Mouse (Mus musculus): ENCODE measurements around the gene Lypd6.

The Lypd6 gene

DNA sequence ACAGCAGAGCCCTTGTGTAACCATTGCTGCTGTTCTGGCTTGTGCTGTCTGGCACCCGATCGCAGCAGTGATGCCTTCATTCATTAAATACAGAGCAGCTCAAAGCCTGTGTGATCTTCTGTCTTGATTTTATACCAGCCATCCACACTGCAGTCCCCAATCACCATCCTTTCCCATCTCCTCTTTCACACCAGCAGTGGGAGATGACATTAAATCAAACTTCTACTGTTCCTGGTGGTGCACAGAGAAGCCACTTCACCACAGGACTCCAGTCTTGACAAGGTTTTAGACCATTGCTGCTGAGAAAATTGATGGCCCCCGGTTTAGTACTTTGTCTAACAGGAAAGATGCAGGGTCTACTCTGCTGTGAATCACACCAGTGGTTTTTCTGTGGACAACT lies 44.9 kb downstream of the Lypd6 start:
- DNase-seq: no peak

DNA sequence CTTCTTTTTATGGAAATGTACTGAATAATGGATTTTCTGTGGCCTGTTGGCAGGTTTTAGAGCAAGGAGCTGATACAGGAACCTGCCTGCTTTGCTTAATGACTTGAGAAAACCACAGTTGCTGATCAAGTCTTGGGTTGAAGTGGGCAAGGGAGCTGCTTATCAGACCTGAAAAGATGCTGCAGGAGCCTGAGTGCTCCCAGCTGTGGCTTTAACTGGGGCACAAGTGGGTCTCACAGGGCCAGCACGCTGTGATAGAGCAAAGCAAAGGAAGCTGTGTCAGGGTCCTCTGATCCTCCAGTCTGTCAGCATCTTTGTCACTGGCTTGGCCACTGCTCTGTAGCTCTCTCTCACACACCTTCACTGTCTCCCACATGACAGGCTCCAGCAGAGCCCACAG lies 45.4 kb downstream of the Lypd6 start:
- no peak for DNase-seq

DNA sequence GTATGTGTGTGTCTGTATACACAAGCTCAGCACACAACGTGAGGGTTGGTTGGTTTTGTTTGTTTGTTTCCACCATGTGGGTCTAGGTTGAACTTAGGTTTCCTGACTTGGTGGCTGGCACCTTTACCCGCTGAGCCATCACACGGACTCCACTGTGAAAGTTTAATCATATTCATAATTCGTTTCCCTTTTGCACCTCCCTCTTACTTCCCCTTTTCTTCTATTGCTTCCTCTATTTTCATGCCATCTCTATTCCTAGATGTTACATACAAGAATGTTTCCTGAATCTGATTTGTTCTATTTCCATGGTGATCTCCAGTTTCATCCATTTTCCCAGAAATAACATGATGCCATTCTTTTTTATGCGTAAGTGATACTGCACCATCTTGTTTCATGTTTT lies 46.2 kb downstream of the Lypd6 start:
- DNase-seq: no peak

DNA sequence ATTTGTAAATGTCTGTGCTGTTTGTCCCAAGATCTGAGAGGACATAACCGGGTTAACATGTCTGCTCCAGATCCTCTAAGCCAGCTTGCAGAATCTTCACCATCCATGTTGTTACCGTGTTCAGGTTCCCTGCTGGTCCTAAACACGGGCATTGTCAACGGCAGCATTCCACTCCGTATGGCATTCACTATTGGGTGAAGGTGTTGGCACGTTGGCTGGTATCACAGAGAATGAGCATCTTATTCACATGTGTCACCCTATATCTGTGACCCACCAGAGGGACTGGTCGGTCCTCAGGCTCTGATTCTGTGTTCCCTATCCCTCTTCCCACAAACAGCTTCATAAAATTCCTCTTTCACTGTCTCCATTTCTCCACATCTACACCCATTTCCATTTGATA lies 52.9 kb downstream of the Lypd6 start:
- no peak for DNase-seq

DNA sequence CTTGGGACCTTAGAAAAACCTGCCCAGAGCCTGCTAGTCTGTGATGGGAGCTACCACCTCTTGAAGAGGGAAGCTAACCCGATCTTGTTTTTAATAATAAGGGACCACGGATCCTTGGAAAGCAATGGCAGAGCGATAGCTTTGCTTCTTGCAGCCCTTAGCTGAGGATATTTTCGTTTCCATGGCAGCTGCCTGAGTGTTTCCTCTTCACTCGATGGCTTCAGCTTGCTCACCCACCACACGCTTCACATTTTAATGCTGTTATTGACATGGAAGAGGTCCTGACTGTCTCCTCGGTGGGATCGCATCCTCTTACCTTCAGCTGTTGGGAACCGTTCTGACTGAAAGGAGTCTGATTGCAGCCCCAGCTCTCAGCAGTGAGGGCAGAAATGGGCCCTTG lies 54.6 kb downstream of the Lypd6 start:
- DNase-seq: no peak

DNA sequence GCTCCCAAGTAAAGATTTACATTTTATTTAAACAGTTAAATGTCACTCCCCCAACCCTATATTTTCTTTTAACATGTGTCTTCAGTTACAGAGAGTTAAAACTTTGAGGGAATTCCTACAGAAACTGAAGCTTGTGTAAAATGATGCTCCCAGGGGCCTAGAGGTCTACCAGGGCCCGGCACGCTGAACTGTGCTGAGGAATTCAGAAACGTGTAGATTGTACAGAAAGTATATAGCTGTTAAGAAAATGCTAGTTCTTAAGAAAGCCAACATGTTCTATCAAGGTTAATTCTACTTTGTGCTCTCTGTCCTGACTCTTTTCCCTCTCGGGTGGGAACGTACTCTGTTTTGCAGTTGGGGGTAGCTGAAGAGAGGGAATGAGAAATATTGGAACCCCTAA lies 57.1 kb downstream of the Lypd6 start:
- no peak for DNase-seq

DNA sequence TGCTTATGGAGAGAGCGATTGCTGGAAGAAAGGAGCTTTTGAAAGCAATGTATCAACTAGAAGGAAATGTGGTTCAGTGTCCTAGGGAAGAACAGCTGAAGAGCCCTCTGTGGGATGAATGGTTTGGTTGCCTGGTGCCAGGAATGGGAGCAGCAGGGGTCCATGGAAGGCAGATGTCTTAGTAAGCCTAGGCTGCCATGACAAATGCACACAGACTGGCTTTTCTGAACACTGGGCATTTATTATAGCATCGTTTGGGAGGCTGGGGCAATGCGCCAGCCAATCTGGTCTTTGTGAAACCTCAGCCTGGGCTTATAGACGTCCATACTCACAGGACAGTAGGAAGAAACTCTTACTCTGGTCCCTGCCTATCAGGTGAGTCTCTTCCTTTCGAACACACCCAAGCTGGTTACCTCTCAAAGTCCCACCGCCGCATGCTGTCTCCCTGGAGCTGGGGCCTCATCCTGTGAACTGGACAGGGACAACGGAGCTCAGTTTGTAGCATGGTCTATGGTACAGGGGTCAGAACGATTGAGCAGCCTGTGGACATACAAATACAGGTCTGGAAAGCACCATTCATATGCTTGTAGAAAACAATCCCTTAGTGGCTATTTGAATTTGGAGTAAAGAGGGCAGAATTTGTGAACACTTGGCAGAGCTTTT lies 61.4 kb downstream of the Lypd6 start:
- no peak for DNase-seq

DNA sequence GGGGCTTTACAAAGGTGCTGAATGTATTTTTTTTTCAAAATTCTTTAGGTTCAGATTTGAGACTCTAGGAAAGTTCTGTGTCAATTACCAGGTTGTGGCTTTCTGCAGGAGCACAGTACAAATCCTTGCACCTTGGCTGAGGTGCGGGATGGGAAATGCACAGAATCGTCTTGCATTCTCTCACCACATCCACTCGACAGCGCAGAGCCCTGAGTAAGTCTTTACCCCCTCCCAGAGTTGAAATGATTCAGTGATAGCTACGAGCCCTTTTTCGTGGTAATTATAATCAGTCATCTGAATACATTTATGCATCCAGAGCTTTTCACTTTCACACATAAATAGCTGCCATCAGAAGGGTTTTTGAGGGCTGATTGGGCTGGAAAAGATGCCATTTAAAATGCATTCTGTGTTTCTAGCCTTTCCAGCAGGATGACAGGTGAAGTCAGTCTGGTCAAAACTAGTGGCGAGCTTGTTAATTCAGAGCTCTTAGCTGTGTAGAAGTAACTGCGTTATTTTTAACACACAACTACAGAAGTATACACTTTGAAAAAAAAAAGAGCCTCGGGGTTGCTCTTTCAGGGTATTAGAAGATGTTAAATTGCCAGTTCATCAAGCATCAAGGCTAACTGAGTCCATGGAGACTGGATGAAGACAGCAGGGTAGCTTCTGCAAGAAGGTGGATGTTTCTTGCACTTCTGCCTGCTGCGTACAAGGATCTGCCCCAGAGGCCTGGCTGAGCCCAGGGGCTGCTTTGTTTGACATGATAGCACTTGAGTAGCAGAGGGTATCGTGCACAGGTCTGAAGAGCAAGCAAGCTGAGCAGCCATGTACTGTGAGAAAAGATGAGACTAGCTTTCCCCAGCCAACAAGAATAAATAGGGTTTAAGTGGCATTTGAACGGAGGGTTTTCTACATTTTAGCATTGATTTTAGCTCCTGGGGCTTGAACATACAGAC lies 62.4 kb downstream of the Lypd6 start:
- no peak for DNase-seq

DNA sequence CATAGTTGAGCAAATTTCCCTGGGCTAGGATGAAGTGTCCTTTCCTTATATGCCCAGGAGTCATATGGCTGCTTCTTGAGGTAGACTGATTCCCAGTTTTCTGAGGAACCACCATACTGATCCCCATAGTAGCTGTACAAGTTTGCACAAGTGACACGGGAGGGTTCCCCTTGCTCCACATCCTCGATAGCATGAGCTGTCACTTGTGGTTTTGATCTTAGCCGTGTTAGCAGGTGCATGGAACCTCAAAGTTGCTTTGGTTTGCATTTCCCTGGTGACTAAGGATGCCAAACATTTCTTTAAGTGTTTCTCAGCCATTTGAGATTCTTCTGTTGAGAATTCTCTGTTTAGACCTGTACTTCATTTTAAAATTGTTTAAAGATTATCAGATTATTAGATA lies 64.4 kb downstream of the Lypd6 start:
- no peak for DNase-seq

DNA sequence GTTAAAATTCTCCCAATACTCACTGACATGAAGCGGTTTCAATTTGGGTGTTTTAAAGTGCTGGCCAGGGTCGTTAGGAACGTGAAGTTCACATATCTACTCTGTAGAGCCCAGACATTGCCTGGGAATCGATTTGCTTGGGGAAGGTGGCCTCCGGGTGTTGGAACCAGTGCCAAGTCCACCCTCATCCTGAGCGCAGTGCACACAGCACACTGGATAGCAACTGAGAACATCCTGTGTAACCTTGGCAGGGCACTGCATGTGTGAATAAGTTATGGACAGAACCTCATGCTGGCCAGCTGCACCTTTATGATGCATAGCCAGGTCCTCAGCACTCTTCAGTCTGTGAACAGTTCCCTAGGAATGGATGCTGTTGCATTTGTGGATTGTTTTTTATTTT lies 77.4 kb downstream of the Lypd6 start:
- no peak for DNase-seq

DNA sequence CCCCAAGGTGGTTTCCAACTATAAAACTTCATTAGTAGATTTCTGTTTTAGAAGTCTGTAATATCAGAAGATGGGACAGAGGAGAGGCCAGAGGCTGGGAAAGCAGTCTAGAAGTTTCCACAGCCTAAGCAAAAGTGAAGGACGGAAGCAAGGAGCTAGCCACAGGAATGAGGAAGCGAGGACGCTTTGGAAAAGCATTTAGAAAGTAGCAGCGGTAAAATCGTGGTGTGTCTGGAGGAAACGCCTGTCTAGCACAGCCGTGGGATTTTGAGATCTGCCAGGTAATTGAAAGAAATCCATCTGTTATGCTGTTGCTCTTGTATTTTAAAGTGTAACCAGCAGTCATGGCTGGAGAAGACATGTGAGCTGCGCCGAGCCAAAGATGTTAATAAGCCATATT lies 81.1 kb downstream of the Lypd6 start:
- DNase-seq: no peak

DNA sequence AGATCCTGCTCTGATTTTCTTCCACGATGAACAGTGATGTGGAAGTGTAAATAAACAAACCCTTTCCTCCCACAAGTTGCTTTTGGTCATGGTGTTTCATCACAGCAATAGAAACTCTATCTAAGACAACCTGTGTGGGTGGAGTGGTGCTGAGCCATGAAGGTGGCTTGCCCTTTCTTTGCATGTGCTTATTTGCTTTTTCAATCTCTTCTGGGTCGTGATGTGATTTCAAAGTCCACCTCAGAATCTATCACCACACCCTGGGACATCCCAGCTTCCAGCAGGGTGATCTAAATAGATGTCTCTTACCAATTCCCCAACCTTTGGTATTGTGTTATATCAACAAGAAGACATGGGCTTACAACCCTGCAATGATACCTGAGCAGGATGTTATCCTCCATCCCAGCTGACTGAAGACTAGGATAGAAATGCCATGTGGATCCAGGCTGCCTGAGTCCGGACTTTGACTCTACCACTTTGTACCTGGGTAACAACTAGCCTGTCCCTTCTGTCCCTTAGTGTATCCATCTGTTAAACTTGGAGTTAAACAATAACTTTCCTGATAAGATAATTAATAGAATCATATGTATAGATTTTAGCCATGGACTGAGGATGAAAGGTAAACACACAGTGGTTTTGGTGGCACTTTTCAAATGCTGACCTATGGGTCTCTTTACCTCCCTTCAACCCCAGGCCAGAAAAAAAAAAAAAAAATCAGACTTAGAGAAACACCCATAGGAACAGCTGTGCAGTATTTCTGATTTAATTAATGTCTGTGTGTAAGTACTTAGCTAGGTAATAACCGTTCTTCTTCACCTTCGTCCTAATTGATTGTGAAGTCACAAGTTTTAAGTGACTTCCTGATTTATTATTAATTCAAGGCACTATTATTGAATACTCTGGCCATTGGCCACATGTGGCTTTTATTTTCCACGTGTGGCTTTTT lies 83.3 kb downstream of the Lypd6 start:
- DNase-seq: no peak

DNA sequence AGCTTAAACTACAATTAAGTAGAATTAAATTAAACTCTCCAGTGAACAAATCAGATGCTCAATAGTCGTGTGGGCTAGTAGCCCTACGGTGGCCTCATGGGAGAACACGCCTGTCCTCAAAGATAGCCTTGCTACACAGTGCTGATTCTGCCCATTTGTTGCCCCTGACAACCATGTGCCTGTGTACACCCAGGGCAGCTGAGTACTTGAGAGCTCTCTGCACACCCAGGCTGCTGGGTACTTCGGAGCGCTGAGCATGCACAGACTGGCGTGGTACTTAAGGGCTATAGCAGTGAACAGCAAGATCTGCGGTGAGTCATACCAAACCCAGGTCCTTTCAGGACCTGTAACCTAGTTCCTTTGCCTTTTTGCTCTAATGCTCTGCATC lies 84.0 kb downstream of the Lypd6 start:
- DNase-seq: no peak

DNA sequence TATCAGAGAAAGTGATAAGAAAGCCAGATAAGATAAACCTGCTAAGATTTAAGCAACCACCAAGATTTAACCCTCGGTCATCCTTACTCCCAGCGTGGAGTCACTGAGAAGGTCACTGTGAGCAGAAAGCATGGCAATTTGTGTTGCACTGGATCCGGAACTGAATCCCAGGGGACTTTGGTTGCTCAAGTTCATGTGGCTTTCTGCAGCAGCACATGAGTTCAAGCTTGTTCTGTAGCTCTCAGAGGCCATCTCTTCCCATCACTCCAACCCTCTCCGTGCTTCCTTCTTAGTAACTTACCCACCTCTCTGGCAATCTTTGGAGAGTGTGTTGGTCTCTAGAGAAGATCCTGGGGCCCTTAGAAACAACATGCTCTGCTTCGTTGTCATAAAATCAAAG lies 84.6 kb downstream of the Lypd6 start:
- DNase-seq: no peak

DNA sequence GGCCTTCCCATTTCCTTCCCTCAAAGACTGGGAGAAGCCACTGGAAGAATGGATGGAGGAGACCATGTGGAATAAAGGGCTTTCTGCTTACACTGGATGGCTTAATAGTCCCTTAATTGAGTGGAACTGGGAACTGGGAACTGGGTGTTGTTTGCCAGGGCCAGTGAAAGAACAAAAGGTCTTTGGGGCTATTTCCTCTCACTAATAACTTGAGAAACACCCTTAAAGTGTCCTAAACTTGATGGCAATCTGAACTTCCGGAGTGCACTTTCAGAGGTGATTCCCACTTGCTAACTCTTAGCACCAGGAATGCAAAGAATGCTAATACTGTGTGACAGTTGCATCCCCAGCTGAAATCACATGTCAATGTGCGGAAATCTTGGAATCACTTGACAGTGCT lies 85.2 kb downstream of the Lypd6 start:
- DNase-seq: no peak

DNA sequence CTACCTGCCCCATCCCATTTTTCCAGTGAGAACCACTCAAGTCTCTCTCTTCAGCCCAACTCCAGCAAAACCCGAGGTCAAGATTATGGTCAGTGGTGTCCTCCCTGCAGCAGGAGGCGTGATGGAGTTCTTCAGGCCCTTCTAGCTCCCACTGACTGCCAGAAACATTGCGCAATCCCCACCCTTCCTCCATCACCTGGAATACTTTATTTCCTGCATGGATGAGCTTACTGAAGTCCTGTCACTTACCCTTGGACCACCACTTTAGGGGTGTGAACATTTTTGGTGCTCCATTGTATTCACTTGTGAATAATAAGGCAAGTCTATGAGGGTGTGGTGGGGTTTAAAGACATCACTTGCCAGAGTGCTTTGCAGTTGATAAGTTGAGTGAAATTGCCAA lies 85.7 kb downstream of the Lypd6 start:
- DNase-seq: no peak

DNA sequence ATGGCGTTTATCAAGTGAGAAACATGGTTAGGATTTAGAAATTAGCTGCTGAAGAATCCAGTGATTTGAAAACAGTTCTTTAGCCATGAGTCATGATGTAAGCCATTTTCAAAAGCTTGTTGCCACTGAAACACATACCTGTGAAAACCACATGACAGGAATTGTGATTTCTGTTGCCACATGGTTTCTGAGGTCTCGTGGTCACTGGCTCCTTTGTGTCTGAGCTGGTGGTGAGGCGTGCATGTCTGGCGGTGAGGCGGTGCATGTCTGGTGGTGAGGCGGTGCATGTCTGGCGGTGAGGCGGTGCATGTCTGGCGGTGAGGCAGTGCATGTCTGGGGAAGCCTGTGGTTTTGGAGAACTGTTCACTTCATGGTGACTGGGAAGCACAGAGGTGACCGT lies 89.8 kb downstream of the Lypd6 start:
- DNase-seq: no peak

DNA sequence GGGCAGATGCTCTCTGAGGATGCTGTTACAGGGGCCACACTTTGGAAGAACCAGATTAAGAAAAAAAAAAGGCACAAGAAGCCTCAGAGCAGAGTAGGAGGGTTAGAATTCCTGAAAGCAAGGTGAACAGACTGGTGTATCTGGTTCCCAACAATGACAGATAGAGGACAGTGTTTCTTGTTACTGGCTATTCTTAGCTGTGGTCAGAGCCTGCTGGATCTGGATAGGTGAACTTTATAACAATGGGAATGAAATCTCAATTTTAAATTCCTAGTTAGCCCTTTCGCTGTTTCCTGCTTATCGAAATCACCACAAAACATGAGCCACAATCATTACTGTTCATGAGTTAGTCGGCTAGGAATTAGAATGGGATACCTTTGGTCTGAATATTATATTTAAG lies 93.8 kb downstream of the Lypd6 start:
- DNase-seq: no peak

DNA sequence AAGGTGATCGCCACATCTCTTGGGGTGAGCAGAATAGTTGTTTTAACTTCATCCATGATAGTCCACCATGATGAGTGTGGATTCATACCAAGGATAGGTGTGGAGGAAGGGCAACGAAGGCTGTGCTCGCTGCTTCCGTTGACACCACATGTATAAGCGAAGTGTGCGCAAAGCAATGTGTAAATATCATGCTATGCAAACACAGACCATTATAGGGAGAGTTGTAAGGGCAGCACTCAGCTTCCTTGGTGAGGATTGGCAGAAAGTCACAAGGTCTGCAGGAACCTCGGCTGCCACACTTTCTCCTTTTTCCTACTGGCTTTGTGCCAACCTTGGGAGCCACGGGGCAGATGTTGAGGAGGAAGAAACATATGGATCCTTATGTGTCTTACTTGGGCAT lies 97.4 kb downstream of the Lypd6 start:
- DNase-seq: no peak

DNA sequence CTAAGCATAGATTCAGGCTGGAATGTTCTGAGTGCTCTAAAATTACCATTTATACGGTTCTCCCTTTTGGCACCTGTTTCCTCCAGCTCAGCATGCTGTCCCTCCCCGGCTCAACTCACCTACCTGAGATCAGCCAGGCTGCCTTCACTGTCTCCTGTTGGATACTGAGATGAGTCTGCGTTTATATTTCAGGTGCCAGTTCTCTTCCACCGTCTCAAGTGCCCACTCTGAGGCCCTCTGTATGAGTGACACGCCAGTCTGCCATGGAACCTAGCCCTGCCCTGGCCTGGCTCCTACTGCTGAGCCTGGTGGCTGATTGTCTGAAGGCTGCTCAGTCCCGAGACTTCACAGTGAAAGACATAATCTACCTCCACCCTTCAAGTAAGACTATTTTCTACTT lies 99.0 kb downstream of the Lypd6 start:
- DNase-seq: no peak

DNA sequence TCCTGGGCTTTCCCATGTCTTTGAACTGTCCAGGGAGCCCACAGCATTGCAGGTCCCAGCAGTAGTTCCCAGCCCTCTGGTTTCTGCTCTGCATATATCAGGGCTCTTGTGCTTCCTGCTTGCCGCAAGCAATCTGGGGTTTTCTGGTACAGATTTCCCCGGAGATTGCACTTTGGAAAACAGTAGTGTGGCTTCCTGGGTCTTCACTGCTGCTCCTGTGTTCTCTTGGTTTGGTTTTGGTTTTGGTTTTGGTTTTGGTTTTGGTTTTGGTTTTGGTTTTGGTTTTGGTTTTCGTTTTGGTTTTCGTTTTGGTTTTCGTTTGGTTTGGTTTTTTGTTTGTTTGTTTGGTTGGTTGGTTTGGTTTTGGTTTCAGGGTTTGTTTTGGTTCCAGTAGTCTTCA lies 99.9 kb downstream of the Lypd6 start:
- no peak for DNase-seq

DNA sequence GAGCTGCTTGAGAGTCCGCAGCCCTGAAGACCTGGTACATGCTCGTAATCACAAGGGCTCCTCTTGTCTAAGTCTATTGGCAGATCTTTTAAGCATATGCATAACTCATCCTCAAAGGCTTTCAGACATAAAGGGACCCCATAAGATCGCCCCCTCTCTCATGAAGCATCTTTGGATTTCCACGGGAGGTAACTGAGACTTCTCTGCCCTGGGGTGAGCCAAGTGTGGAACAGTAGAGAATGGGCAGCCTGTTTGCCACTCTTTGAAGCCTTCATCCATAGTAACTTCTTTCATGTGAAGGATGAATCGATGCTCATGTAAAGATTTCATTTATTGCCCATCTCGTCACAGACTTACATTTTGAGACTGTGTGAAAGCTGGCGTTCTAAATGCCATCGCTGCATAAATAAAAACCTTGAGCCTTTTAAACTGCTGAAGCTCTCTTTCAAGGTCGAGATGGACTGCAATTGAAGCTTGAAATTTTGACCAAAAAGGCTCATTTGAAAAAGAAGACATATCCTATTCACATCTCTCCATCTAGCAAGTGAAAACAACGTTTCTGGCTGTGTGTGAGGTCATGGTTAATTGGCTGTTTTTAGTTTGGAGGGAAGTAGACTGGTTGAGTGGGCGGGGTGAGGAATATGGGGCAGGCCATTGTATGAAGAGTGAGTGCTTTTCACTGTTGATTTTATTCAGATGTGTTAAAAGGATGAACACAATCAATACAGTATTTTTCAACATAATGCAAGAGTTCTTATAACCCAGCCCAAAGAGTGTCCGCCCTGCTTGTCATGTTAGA lies 107.7 kb downstream of the Lypd6 start:
- no peak for DNase-seq

DNA sequence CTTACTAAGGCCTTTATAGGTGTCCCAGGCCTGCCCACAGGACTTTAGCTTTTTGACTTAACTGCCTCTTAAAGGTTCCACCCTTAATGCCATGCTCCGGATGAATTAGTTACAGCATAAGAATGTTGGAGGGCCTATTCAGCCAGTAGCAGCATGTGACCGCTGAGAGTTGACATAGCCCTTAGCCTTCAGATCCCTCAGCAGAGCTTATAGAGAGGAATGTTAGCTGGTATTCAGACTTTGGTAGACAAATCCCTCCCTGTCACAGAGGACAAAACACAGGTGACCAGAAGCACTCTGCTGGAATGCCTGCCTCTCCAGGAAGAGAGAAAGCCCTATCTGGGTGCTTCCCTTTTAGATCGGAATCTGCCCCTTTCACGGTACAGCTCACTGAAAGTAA lies 109.5 kb downstream of the Lypd6 start:
- DNase-seq: no peak
